Mouse (Mus musculus) lung, embryonic 15.5 days (tissue): Measurements from ENCODE around the gene Wbp2nl. TPM values are rescaled to one million over a fixed set of nuclear protein-coding genes. Genes with fewer than 3 reads are reported as not detected.

ENCODE experiments used
- ATAC-seq: fragments of 200-750 bp; cut with Nextera tagmentation; 2 replicates; pipeline ENCODE4 v1.8.0; 2017; ENCODE audit warnings: moderate number of reproducible peaks, borderline replicate concordance; ENCODE audit not compliant: low FRiP score, low TSS enrichment; ENCODE audit errors: extremely low read depth
- H3K27ac ChIP-seq: fragments of 300-500 bp; sonication (generic); 2 replicates; pipeline ENCODE4 v1.5.1; 2015; ENCODE audit warnings: moderate library complexity, mild to moderate bottlenecking, inconsistent platforms
- H3K27me3 ChIP-seq: fragments of 300-500 bp; sonication (generic); 2 replicates; pipeline ENCODE4 v1.6.1; 2015; ENCODE audit warnings: inconsistent platforms
- H3K36me3 ChIP-seq: fragments of 300-500 bp; sonication (generic); 2 replicates; pipeline ENCODE4 v1.6.1; 2015; ENCODE audit warnings: inconsistent platforms
- H3K4me1 ChIP-seq: fragments of 300-500 bp; sonication (generic); 2 replicates; pipeline ENCODE4 v1.6.1; 2015; ENCODE audit warnings: inconsistent platforms
- H3K4me2 ChIP-seq: fragments of 300-500 bp; sonication (generic); 2 replicates; pipeline ENCODE4 v1.6.1; 2015; ENCODE audit warnings: inconsistent platforms, mild to moderate bottlenecking, moderate library complexity
- H3K4me3 ChIP-seq: fragments of 300-500 bp; sonication (generic); 2 replicates; pipeline ENCODE4 v1.5.1; 2015; ENCODE audit warnings: mild to moderate bottlenecking, inconsistent platforms
- H3K9ac ChIP-seq: fragments of 300-500 bp; sonication (generic); 2 replicates; pipeline ENCODE4 v1.6.1; 2015; ENCODE audit warnings: inconsistent platforms
- H3K9me3 ChIP-seq: fragments of 300-500 bp; sonication (generic); 2 replicates; pipeline ENCODE4 v1.6.1; 2016; ENCODE audit warnings: inconsistent platforms
- WGBS: fragments of 180-500 bp; shearing (Covaris S2); methylation state at CpG from one replicate; pipeline ENCODE4 v1.1.7; 2015; 5-methylcytosine and 5-hydroxymethylcytosine counted together
- polyA plus RNA-seq: library from polyadenylated mRNA; unstranded; fragments of >200 nt; fragmentation: Nextera tagmentation; extraction: Ambion mirVana; gene quantifications from 2 replicates; pipeline ENCODE4 v1.2.1, GENCODE M21; 2015

The Wbp2nl gene
- polyA plus RNA-seq, 1 experiment from 2014 or later, result 0.37 TPM

DNA sequence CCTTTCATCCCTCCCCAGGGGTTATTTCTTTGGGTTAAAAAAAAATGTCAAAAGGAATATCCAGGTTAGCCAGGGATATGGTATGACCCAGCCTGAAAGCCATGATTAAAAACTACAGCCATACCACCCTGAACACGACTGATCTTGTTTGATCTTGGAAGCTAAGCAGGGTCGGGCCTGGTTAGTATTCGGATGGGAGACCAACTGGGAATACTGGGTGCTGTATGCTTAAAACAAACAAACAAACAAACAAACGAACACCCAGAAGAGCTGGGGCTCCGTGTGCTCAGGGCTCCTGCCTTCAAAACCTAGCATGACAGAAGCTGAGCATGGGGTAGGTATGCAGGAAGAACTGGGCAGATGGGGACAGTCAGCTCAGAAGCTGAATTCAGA lies 43.8 kb downstream of the Wbp2nl start:
- no peak overlapping the region for H3K4me3 ChIP-seq
- H3K27ac ChIP-seq, result no peak overlapping the region
- 72% methylated on average over 5 of the region's 5 CpGs for WGBS
- H3K9me3 ChIP-seq, result no peaks in the 10 kb centered on the region
- no peak for ATAC-seq
- H3K4me1 ChIP-seq, result peaks cover 32% of the 10 kb centered on the region
- no peak overlapping the region for H3K4me2 ChIP-seq
- H3K36me3 ChIP-seq, result no peaks in the 10 kb centered on the region
- H3K27me3 ChIP-seq, result no peaks in the 10 kb centered on the region
- no peak overlapping the region for H3K9ac ChIP-seq

DNA sequence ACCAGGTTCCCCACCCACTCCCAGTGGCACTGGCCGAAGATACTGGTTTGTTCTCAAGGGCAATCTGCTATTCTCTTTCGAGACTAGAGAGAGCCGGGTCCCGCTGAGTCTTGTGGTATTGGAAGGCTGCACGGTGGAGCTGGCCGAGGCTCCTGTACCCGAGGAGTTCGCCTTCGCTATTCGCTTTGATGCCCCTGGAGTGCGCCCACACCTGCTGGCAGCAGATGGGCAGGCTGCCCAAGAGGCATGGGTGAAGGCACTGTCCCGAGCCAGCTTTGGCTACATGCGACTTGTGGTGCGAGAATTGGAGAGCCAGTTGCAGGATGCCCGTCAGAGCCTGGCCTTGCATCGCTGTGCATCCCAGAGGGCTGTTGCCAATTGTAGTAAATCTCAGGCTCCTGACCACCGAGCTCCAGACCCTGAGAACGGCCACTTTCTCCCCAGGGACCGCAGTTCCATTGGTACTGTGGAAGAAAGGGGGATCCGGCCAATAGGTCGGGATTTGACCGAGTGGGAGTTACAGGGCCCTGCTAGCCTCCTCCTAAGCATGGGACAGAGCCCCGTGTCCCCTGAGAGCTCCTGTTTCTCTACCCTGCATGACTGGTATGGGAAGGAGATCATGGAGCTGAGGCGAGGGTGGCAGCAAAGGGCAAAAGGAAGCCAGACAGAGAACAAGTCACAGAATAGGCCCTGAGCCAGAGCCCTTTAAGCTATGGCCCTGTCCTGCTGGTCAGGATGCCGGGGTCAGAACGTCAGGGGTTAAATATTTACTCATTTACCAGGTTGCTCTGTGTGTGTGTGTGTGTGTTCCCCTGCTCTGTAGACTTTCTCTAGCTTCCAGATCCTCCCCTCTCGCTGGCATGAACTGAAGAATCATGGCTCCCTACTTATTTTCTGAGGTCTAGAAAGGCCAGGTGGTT lies 44.9 kb downstream of the Wbp2nl start:
- WGBS, result 84% methylated on average over 27 of the region's 27 CpGs
- Histone ChIP-seq H3K27ac (no peak overlapping the region), H3K36me3 (peaks cover 10% of the 10 kb centered on the region), H3K9me3 (no peaks in the 10 kb centered on the region), H3K9ac (no peak overlapping the region), H3K27me3 (no peaks in the 10 kb centered on the region), H3K4me2 (no peak overlapping the region), H3K4me3 (no peak overlapping the region), H3K4me1 (peaks cover 26% of the 10 kb centered on the region)
- no peak for ATAC-seq

DNA sequence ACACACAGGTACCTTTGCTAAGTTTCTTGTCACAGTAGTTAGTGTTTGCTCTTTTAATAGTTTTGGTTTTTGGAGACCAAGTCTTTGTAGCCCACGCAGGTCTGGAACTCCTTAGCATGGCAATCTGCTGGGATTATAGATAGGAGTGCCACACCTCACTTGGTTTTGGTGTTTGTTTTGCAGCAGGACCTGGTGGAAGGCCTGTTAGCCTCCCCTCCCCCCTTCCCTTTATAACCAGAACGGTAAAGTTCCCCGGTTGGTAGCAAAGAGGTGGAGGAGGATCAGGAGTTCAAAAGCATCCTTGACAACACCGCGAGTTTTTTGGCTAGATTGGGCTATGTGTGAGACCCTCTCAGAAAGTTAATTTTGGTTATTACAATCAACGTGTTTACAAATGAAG lies 46.2 kb downstream of the Wbp2nl start:
- Histone ChIP-seq H3K4me2 (no peak overlapping the region), H3K9ac (no peak overlapping the region), H3K27ac (no peak overlapping the region), H3K4me1 (peaks cover 26% of the 10 kb centered on the region), H3K9me3 (no peaks in the 10 kb centered on the region), H3K36me3 (peaks cover 24% of the 10 kb centered on the region), H3K4me3 (no peak overlapping the region), H3K27me3 (no peaks in the 10 kb centered on the region)
- ATAC-seq, result no peak
- WGBS, result 83% methylated on average over 6 of the region's 6 CpGs

DNA sequence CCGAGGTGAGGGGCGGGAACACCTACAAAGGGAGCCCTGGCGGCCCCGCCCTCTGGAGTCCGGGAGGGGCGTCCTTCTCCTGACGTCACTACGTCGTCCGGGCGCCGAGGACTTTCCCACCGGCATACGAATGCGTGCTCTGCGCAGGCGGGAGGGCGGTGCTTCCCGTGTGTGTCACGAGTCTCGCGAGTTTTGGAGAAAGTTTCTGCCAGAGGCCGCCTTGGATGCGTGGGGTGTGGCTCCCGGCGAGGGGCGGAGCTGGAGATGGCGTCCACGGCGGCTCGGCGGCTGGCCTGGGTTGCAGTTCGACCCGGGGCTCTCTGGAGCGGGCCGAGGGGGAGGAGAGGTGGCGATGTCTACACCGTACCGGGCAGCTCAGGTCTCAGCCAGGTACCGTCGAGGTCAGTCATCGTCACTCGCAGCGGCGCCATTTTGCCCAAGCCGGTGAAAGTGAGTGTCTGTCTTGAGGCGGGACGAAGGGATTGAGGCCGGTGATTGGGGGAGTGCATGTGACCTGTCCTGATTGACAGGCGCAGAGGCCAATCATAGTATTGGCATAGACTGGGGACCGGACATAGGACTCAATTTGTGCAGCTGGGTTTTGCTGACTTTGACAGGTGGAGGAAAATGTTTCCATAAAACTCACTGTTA lies 47.2 kb downstream of the Wbp2nl start:
- H3K27me3 ChIP-seq, result no peaks in the 10 kb centered on the region
- H3K4me1 ChIP-seq, result peaks cover 19% of the 10 kb centered on the region
- ATAC-seq, result peak; percentile 97
- peak overlapping the region; percentile 88 for H3K27ac ChIP-seq
- peak overlapping the region; percentile 82 for H3K4me3 ChIP-seq
- H3K36me3 ChIP-seq, result peaks cover 33% of the 10 kb centered on the region
- under 1% methylated on average over 51 of the region's 51 CpGs for WGBS
- H3K4me2 ChIP-seq, result peak overlapping the region; percentile 86
- no peaks in the 10 kb centered on the region for H3K9me3 ChIP-seq
- H3K9ac ChIP-seq, result peak overlapping the region; percentile 77

DNA sequence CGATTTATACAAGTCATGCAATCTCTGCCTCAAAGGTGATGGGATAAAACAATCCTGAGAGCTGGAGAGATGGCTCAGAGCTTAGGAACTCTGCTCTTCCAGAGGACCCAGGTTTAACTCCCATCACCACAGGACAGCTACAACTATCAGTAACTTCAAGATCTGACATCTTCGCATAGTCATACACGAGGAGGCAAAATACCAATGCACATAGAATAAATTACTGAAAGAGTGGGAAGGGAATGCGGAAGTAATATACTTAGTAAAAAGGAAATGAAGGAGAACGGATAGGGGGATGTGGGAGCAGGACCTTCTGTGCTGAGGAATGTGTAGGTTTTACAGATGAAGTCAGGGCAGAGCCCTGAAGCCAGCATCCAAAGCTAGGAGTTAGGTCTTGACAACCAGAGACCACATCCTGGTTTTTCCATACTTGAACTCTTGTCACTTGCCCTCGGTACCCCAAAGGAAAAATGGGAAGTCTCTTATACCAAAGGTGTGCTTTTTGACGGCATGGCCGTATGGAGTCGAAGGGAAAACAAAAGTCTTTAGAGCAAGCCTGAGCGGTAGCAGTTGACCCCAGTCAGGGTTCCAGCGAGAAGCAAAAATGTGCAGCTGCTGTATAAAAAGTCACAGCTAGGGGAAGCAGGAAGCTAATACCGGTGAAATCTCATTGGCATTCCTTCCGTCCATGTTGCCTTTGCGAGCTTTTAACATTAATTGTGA lies 48.0 kb downstream of the Wbp2nl start:
- 46% methylated on average over 14 of the region's 14 CpGs for WGBS
- peaks cover 33% of the 10 kb centered on the region for H3K36me3 ChIP-seq
- H3K4me2 ChIP-seq, result peak overlapping the region; percentile 86
- H3K9ac ChIP-seq, result peak overlapping the region; percentile 77
- no peaks in the 10 kb centered on the region for H3K9me3 ChIP-seq
- H3K27me3 ChIP-seq, result no peaks in the 10 kb centered on the region
- H3K4me1 ChIP-seq, result peaks cover 15% of the 10 kb centered on the region
- peak overlapping the region; percentile 51 for H3K27ac ChIP-seq
- no peak for ATAC-seq
- H3K4me3 ChIP-seq, result peak overlapping the region; percentile 82

DNA sequence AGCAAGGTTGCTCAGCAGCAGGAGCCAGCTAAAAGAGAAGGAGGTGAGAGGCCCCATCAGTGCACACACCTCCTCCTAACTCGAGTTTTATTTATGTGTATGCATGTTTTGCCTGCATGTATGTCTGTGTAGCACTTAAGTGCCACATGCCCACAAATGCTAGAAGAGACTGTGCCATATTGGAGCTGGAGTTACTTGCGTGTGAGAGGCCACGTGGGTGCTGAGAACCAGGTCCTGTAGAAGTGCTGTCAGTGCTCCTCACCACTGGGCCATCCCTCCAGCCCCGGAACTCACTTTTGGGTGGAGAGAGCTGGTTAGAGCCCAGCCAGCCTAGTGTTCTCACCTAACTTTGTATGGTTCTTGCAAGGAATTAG lies 48.5 kb downstream of the Wbp2nl start:
- H3K4me3 ChIP-seq, result peak overlapping the region; percentile 82
- H3K36me3 ChIP-seq, result peaks cover 33% of the 10 kb centered on the region
- no peak overlapping the region for H3K27ac ChIP-seq
- WGBS, result 74% methylated on average over 4 of the region's 4 CpGs
- no peaks in the 10 kb centered on the region for H3K9me3 ChIP-seq
- H3K4me2 ChIP-seq, result peak overlapping the region; percentile 86
- peaks cover 15% of the 10 kb centered on the region for H3K4me1 ChIP-seq
- peak overlapping the region; percentile 77 for H3K9ac ChIP-seq
- no peak for ATAC-seq
- H3K27me3 ChIP-seq, result no peaks in the 10 kb centered on the region

DNA sequence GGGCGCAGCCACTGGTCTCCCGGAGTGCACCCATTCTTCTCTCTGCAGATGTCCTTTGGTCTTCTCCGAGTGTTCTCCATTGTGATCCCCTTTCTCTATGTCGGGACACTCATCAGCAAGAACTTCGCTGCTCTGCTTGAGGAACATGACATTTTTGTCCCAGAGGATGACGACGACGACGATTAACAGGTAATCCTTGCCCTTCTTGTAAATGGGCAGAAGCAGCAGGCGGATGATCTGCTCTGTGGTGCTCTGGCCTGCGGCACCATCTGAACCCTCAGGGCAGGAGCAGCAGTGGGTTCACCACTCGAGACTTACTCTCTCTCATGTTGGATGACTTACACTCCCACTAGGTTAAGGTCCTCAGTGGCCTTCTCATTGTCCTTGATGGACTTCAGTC lies 49.1 kb downstream of the Wbp2nl start:
- 93% methylated on average over 12 of the region's 12 CpGs for WGBS
- peaks cover 33% of the 10 kb centered on the region for H3K36me3 ChIP-seq
- no peak overlapping the region for H3K27ac ChIP-seq
- peaks cover 17% of the 10 kb centered on the region for H3K4me1 ChIP-seq
- no peak overlapping the region for H3K4me2 ChIP-seq
- ATAC-seq, result no peak
- no peak overlapping the region for H3K4me3 ChIP-seq
- no peak overlapping the region for H3K9ac ChIP-seq
- no peaks in the 10 kb centered on the region for H3K27me3 ChIP-seq
- no peaks in the 10 kb centered on the region for H3K9me3 ChIP-seq

DNA sequence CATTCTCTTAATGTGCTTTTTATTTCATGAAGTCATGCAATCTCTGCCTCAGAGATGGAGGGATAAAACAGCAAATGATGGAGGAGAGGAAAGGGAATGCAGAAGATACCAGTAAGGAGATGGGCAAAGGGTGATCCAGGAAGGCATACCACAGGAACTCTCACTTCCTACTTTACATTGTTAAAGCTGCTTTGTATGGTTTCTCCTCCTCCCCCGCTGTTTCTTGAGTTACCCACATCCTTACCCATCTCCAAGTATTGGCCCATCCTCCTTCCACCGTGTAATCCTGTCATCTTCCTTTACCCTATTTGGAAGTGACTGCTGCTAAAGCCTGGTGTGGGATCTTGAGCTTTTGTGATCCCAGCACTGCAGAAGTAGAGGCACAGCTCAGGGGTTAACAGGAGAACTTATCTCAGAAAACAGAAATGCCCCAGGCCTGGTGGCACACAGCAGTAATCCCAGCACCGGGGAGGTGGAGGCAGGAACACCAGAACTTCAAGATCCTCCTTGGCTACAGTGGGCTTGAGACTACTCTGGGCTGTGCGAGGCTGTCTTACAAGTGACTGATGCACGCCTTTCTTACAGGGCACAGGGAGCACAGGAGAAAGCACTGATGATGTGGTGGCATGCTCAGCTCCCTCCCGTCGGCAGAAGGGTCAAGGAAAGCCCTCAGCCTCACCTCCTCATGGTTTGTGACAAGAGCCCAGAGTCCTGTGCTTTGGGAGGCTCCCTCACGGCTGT lies 49.7 kb downstream of the Wbp2nl start:
- Histone ChIP-seq H3K9me3 (no peaks in the 10 kb centered on the region), H3K27me3 (no peaks in the 10 kb centered on the region), H3K36me3 (peaks cover 33% of the 10 kb centered on the region), H3K27ac (no peak overlapping the region), H3K9ac (no peak overlapping the region), H3K4me3 (no peak overlapping the region), H3K4me1 (peaks cover 23% of the 10 kb centered on the region), H3K4me2 (no peak overlapping the region)
- 85% methylated on average over 8 of the region's 8 CpGs for WGBS
- ATAC-seq, result no peak

DNA sequence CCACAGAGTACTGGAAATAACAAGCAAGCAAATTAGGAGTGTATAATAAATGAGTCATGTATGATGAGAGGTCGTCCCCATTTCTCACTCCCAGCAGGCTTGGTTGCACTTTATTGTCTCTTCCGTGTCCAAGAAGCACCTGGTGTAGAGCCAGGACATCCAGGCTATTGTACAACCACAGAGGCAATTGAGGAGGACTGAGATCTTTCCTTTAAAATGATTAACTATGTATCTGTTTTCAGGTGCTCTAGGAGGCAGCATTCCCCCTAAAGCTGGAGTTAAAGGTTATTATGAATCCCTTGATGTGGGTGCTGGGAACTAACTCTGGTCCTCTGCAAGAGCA lies 50.2 kb downstream of the Wbp2nl start:
- ATAC-seq, result no peak
- Histone ChIP-seq H3K4me3 (no peak overlapping the region), H3K36me3 (peaks cover 33% of the 10 kb centered on the region), H3K27ac (no peak overlapping the region), H3K9ac (no peak overlapping the region), H3K27me3 (no peaks in the 10 kb centered on the region), H3K4me2 (no peak overlapping the region), H3K4me1 (peaks cover 23% of the 10 kb centered on the region), H3K9me3 (no peaks in the 10 kb centered on the region)
- WGBS, result 86% methylated on average over 2 of the region's 2 CpGs

DNA sequence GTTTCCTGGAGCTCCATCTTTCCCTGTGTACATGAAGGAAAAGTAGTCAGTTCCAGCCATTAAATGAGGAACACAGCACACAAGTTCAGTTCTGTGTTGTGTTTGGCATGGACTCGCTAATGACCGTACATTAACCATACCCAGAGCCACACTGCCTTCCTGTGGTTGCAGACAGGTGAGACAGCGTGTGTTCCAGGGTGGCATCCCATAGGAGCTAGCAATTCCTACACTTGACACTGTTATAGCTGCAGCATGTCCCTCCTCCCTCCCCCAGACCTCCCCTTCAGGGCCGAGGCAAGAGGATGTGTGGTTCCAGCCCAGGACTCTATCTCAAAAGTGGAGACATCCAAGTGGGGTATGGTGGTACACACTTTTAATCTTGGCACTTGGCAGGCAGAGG lies 51.6 kb downstream of the Wbp2nl start:
- WGBS, result 85% methylated on average over 4 of the region's 4 CpGs
- no peaks in the 10 kb centered on the region for H3K9me3 ChIP-seq
- peaks cover 33% of the 10 kb centered on the region for H3K36me3 ChIP-seq
- no peak overlapping the region for H3K4me2 ChIP-seq
- peaks cover 28% of the 10 kb centered on the region for H3K4me1 ChIP-seq
- no peak overlapping the region for H3K27ac ChIP-seq
- no peaks in the 10 kb centered on the region for H3K27me3 ChIP-seq
- no peak for ATAC-seq
- H3K9ac ChIP-seq, result no peak overlapping the region
- no peak overlapping the region for H3K4me3 ChIP-seq

DNA sequence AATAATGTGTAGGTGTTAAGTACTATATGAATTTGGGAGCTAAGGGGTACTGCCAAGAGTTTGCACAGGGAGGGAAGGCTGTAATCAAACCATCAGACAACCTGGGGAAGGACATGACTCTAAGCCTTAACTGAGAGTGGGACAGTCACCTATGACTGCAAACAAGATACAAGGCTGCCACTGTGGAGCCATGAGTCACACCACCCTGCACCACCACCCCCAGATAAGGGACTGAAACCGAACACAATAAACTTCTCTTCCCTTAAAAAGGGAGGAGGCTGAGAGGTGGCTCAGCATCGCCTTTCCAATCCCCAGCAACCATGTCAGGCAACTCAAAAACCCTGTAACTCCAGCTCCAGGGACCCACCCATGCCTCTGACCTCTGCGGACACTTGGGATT lies 52.7 kb downstream of the Wbp2nl start:
- peaks cover 28% of the 10 kb centered on the region for H3K4me1 ChIP-seq
- no peak for ATAC-seq
- no peaks in the 10 kb centered on the region for H3K27me3 ChIP-seq
- H3K4me2 ChIP-seq, result no peak overlapping the region
- WGBS, result 83% methylated on average over 3 of the region's 3 CpGs
- H3K36me3 ChIP-seq, result peaks cover 33% of the 10 kb centered on the region
- no peak overlapping the region for H3K4me3 ChIP-seq
- H3K9me3 ChIP-seq, result no peaks in the 10 kb centered on the region
- no peak overlapping the region for H3K9ac ChIP-seq
- H3K27ac ChIP-seq, result no peak overlapping the region
